Comparison of ENCODE assay signal across 8 mouse cellular contexts in the genomic region with DNA sequence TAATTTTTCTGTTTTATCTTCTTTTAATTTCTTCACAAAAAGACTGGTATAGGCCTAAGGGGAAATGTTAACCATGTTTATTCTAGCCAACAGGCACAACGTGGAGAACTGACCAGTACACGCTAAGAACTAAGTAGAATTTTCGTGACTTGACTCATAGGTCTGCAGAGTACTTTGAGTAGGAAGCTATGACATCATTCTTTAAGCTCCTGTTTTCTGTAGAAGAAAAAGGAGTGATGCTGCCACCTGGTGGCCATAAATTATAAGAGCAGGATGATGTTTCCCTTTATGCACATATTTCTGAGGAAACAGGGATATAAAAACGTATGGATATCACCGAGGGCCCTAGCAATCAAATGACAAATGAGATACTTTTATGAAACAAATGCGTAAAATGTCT.
A peak's percentile ranks its signal among the peaks of the same experiment; 100 is the strongest.
DNase-seq lines count a peak whose midpoint lies in the region; ATAC-seq lines count a peak whose summit lies in the region.

No protein-coding gene starts in this region.

- H3K9me3 ChIP-seq in limb, embryonic 10.5 days (replicated peaks): no peaks in the 10 kb centered on the region

- ATAC-seq in activated CD4-positive, CD25-positive, alpha-beta regulatory T cell, adult 4 months: peak; percentile 57

- H3K36me3 ChIP-seq in limb, embryonic 10.5 days: no peaks in the 10 kb centered on the region

- 31% methylated on average over 6 of the region's 6 CpGs for WGBS in limb, embryonic 10.5 days

- no peaks in the 10 kb centered on the region for H3K27me3 ChIP-seq in limb, embryonic 10.5 days (ENCODE audit: low read depth, poor library complexity, severe bottlenecking)

- H3K4me1 ChIP-seq in limb, embryonic 10.5 days: no peaks in the 10 kb centered on the region

- intact Hi-C loops in gastrocnemius, postnatal 14 days (cut with DNase I; ENCODE audit: low total_unique reads): loop anchor here (5.0 kb wide), 1 partner anchor 1795 kb away; no protein-coding TSS in a partner anchor

- H3K4me3 ChIP-seq in limb, embryonic 10.5 days: no peak overlapping the region

- no peak overlapping the region for H3K27ac ChIP-seq in limb, embryonic 10.5 days

- peak; percentile 64 for DNase-seq in A20 (ENCODE audit: low read depth, low spot score)
- peak; percentile 31 to 80 for DNase-seq in cerebellum, postnatal 4 days (ENCODE audit: low spot score in 2 of 2)
- peak; percentile 18 for DNase-seq in gastrocnemius, postnatal 14 days
- peak; percentile 33 to 69 for DNase-seq in kidney, adult 8-10 months
- peak; percentile 62 for DNase-seq in limb, embryonic 10.5 days (ENCODE audit: low spot score)
- DNase-seq in naive thymus-derived CD4-positive, alpha-beta T cell, adult 2 months (ENCODE audit: low read depth): peak; percentile 9
- DNase-seq in thymus, postnatal 4 days: peak; percentile 43

Comparison
In these comparisons a context has a peak if more than half of its experiments do, and no peak if none do; other contexts are left out.
1. DNase-seq: peak in every context shown above with its lines; median percentile 64 in A20; 62 in limb, embryonic 10.5 days; 56 in cerebellum, postnatal 4 days; 51 in kidney, adult 8-10 months; 43 in thymus, postnatal 4 days; 18 in gastrocnemius, postnatal 14 days; 9 in naive thymus-derived CD4-positive, alpha-beta T cell, adult 2 months.